Mouse (Mus musculus): ENCODE results near the gene Cadm4. TPM values are rescaled to one million over a fixed set of nuclear protein-coding genes. Genes with fewer than 3 reads are reported as not detected.

Cadm4 gene
- polyA plus RNA-seq, 1 experiment from 2014 or later: 28.3 TPM

DNA sequence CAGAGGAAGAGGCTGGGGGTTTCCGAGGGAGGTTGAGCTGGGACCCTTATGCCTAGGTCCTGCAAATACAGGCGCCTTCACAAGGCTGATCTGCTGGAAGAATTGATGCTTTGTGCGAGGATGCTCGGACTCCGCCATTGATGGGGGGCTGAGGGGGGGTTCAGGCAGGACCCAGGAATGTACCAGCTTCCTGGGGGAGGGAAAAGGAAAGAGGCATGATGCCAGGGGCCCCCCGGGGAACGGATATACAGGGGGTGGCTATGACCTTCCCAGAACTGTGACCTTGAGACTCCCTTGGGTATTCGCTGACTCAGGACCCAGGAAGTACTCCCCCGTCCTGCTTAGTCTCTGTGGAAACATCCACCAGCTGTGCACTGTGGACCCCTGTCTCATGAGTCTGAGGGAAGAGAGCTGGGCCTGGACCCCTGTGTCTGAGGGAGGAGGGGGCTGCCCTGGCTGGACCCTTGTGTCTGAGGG is 4.9 kb downstream of the Cadm4 start:
- peaks cover 49% of the 10 kb centered on the region for H3K4me1 ChIP-seq (replicated peaks; ENCODE audit: control insufficient read depth, insufficient read depth, low read length)
- DNase-seq (ENCODE audit: low spot score) (no peak), ATAC-seq (ENCODE audit: low FRiP score) (peak; percentile 49)
- H3K36me3 ChIP-seq (replicated peaks; ENCODE audit: control insufficient read depth, insufficient read depth): peaks cover 19% of the 10 kb centered on the region
- H3K27me3 ChIP-seq (ENCODE audit: control insufficient read depth, insufficient read depth, low read length): no peaks in the 10 kb centered on the region
- peak overlapping the region; percentile 52; the same call in 1 of the 2 replicates for H3K9ac ChIP-seq
- H3K4me3 ChIP-seq (replicated peaks; ENCODE audit: low read length): peak overlapping the region; percentile 20
- peak overlapping the region; percentile 76 for H3K4me2 ChIP-seq (replicated peaks)
- no peaks in the 10 kb centered on the region for H3K9me3 ChIP-seq (ENCODE audit: control insufficient read depth, low read length)
- H3K27ac ChIP-seq: peak overlapping the region; percentile 77
- 37% methylated on average over 9 of the region's 9 CpGs for WGBS

DNA sequence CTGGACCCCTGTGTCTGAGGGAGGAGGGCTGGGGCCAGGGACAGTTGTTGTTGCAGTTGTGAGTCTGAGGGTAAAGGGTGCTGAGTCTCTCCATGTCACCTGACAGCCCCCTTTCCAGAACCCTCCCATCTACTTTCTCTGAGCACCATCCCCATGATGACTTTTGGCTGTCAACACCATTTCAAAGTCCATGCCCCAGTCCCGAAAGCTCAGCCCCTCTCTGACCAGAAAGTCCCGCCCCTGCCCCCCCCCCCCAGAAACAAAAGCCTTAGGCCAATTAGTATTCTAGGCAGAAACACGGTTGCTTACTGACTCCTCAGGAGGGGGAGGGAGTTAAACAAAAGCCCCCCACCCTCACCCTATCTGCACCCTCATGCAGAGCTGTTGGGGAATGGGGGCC is 5.6 kb downstream of the Cadm4 start:
- DNase-seq (ENCODE audit: low spot score): no peak
- ATAC-seq (ENCODE audit: low FRiP score): peak; percentile 5; the same call in 1 of the 2 replicates

DNA sequence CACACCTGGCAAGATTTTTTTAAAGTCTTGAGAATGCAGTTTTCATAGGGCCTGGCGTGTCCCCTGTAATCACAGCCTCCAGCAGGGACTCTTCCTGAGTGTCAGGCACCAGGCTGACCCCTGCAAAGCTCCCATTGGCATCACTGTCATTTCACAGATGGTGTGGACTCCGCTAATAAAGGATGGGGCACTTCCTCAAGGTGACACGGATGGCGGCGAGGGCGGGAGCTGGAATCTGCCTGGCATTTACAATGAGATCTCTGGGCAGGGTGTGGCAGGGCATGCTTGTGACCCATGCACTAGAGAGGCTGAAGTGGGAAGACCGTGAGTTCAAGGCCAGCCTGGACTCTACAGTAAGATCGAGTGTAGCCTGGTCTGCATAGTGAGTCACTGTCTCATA is 6.5 kb downstream of the Cadm4 start:
- no peaks in the 10 kb centered on the region for H3K9me3 ChIP-seq (ENCODE audit: control insufficient read depth, low read length)
- no peak overlapping the region for H3K4me2 ChIP-seq (replicated peaks)
- 75% methylated on average over 8 of the region's 8 CpGs for WGBS
- no peaks in the 10 kb centered on the region for H3K27me3 ChIP-seq (ENCODE audit: control insufficient read depth, insufficient read depth, low read length)
- H3K4me3 ChIP-seq (replicated peaks; ENCODE audit: low read length): no peak overlapping the region
- DNase-seq (ENCODE audit: low spot score) (no peak), ATAC-seq (ENCODE audit: low FRiP score) (no peak)
- H3K27ac ChIP-seq: no peak overlapping the region
- peaks cover 29% of the 10 kb centered on the region for H3K36me3 ChIP-seq (replicated peaks; ENCODE audit: control insufficient read depth, insufficient read depth)
- no peak overlapping the region for H3K9ac ChIP-seq
- H3K4me1 ChIP-seq (replicated peaks; ENCODE audit: control insufficient read depth, insufficient read depth, low read length): peaks cover 43% of the 10 kb centered on the region

More for the DNA sequence above, 5.6 kb downstream of the Cadm4 start:
- peak overlapping the region; percentile 77 for H3K27ac ChIP-seq
- peaks cover 26% of the 10 kb centered on the region for H3K36me3 ChIP-seq (replicated peaks; ENCODE audit: control insufficient read depth, insufficient read depth)
- H3K4me3 ChIP-seq (replicated peaks; ENCODE audit: low read length): no peak overlapping the region
- no peak overlapping the region for H3K9ac ChIP-seq
- peak overlapping the region; percentile 76 for H3K4me2 ChIP-seq (replicated peaks)
- no peaks in the 10 kb centered on the region for H3K27me3 ChIP-seq (ENCODE audit: control insufficient read depth, insufficient read depth, low read length)
- H3K9me3 ChIP-seq (ENCODE audit: control insufficient read depth, low read length): no peaks in the 10 kb centered on the region
- peaks cover 49% of the 10 kb centered on the region for H3K4me1 ChIP-seq (replicated peaks; ENCODE audit: control insufficient read depth, insufficient read depth, low read length)
- WGBS: 25% methylated on average over 2 of the region's 3 CpGs

DNA sequence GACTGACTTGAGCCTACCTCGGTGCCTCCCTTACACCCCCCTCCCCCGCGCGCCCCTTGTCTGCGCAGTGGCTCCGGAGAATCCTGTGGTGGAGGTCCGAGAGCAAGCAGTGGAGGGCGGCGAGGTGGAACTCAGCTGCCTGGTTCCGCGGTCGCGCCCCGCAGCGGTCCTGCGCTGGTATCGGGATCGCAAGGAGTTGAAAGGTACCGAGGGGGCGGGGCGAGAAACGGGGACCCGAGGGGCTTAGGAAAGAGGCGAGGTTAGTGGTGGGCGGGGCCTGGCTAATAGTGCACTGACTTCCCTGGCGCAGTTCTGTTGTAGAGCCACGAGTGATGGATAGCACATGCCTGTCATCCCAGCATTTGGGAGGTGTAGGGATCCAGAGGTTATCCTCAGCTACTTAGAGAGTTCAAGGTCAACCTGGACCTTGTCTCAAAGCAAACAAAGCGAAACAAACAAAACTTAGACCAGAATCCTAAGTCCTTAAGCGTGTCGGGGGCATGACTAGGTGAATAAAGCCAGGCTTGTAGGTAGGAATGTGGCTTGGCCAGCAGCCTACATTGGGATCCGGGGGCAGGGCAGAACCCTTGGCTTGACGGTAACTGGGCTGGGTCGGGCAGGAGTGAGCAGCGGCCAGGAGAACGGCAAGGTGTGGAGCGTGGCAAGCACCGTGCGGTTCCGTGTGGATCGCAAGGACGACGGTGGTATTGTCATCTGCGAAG is 18.2 kb downstream of the Cadm4 start:
- H3K4me2 ChIP-seq (replicated peaks): no peak overlapping the region
- 20% methylated on average over 43 of the region's 43 CpGs for WGBS
- H3K9ac ChIP-seq: no peak overlapping the region
- peaks cover 48% of the 10 kb centered on the region for H3K36me3 ChIP-seq (replicated peaks; ENCODE audit: control insufficient read depth, insufficient read depth)
- H3K4me3 ChIP-seq (replicated peaks; ENCODE audit: low read length): no peak overlapping the region
- no peaks in the 10 kb centered on the region for H3K9me3 ChIP-seq (ENCODE audit: control insufficient read depth, low read length)
- no peak for ATAC-seq (ENCODE audit: low FRiP score)
- H3K27ac ChIP-seq: no peak overlapping the region
- no peaks in the 10 kb centered on the region for H3K27me3 ChIP-seq (ENCODE audit: control insufficient read depth, insufficient read depth, low read length)
- DNase-seq (ENCODE audit: low spot score): no peak
- peaks cover 3% of the 10 kb centered on the region; the same call in 1 of the 2 replicates for H3K4me1 ChIP-seq (replicated peaks; ENCODE audit: control insufficient read depth, insufficient read depth, low read length)

DNA sequence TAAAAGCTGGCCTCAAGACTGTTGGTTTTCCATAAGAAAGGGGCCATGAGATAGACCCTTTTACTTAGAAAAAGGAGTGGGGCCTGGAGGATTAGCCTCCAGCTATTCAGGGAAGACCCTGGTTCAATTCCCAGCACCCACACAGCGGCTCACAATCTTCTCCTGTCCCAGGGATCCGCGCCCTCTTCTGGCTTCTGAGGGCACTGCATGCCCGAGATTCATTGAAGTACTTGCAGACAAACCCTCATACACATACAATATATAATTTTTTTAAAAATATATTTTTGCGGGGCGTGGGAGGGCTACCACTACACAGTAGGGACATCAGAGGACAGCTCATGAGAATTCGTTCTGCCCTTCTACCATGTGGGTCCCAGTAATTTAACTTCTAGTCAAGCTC is 19.1 kb downstream of the Cadm4 start:
- Histone ChIP-seq H3K27me3 (ENCODE audit: control insufficient read depth, insufficient read depth, low read length) (no peaks in the 10 kb centered on the region), H3K4me1 (replicated peaks; ENCODE audit: control insufficient read depth, insufficient read depth, low read length) (peaks cover 12% of the 10 kb centered on the region), H3K4me2 (replicated peaks) (no peak overlapping the region), H3K27ac (no peak overlapping the region), H3K9ac (no peak overlapping the region), H3K4me3 (replicated peaks; ENCODE audit: low read length) (no peak overlapping the region), H3K36me3 (replicated peaks; ENCODE audit: control insufficient read depth, insufficient read depth) (peaks cover 48% of the 10 kb centered on the region), H3K9me3 (ENCODE audit: control insufficient read depth, low read length) (no peaks in the 10 kb centered on the region)
- no peak for DNase-seq (ENCODE audit: low spot score)
- ATAC-seq (ENCODE audit: low FRiP score): no peak
- 34% methylated on average over 7 of the region's 7 CpGs for WGBS

DNA sequence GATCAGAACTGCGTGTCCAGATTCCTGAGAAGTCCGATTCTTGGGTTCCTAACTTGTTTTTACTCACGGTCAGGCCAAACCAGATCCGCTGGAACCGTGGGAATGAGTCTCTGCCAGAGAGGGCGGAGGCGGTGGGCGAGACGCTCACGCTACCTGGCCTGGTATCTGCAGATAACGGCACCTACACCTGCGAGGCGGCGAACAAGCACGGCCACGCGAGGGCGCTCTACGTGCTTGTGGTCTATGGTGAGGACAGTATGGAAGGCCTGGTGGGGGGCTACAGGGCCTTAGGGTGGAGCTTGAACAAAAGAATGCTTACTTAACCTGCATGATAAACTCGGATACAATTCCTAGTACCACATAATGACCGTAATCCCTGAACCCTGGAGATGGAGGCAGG is 19.7 kb downstream of the Cadm4 start:
- no peak for DNase-seq (ENCODE audit: low spot score)
- Histone ChIP-seq H3K4me2 (replicated peaks) (no peak overlapping the region), H3K9ac (no peak overlapping the region), H3K27ac (no peak overlapping the region), H3K27me3 (ENCODE audit: control insufficient read depth, insufficient read depth, low read length) (no peaks in the 10 kb centered on the region), H3K36me3 (replicated peaks; ENCODE audit: control insufficient read depth, insufficient read depth) (peaks cover 48% of the 10 kb centered on the region), H3K4me1 (replicated peaks; ENCODE audit: control insufficient read depth, insufficient read depth, low read length) (peaks cover 16% of the 10 kb centered on the region), H3K4me3 (replicated peaks; ENCODE audit: low read length) (no peak overlapping the region), H3K9me3 (ENCODE audit: control insufficient read depth, low read length) (no peaks in the 10 kb centered on the region)
- WGBS: 58% methylated on average over 21 of the region's 21 CpGs
- no peak for ATAC-seq (ENCODE audit: low FRiP score)

DNA sequence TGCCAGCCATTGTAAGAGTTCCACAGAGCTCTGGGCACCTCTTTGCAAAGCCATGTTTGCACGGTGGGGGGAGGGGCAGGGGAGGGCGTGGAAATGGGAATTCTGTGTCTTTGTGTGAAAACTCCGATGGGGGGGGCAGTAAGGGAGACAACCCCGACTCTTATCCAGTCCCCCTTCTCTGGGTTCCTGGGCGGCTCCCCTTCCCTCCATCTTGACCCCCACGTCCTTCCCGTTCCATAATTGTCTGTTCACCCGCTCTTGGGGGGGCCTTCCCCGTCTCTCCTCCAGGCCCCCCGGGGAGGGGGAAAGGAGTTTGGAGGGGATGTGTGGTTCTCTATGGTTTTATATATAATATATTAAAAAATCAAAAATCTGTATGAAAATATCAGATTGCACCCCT is 22.2 kb downstream of the Cadm4 start:
- WGBS: 18% methylated on average over 10 of the region's 10 CpGs
- H3K27ac ChIP-seq: no peak overlapping the region
- ATAC-seq (ENCODE audit: low FRiP score): no peak
- H3K4me1 ChIP-seq (replicated peaks; ENCODE audit: control insufficient read depth, insufficient read depth, low read length): peaks cover 22% of the 10 kb centered on the region
- H3K9me3 ChIP-seq (ENCODE audit: control insufficient read depth, low read length): no peaks in the 10 kb centered on the region
- no peak overlapping the region for H3K9ac ChIP-seq
- no peaks in the 10 kb centered on the region for H3K27me3 ChIP-seq (ENCODE audit: control insufficient read depth, insufficient read depth, low read length)
- no peak overlapping the region for H3K4me3 ChIP-seq (replicated peaks; ENCODE audit: low read length)
- peaks cover 46% of the 10 kb centered on the region for H3K36me3 ChIP-seq (replicated peaks; ENCODE audit: control insufficient read depth, insufficient read depth)
- DNase-seq (ENCODE audit: low spot score): no peak
- no peak overlapping the region for H3K4me2 ChIP-seq (replicated peaks)

DNA sequence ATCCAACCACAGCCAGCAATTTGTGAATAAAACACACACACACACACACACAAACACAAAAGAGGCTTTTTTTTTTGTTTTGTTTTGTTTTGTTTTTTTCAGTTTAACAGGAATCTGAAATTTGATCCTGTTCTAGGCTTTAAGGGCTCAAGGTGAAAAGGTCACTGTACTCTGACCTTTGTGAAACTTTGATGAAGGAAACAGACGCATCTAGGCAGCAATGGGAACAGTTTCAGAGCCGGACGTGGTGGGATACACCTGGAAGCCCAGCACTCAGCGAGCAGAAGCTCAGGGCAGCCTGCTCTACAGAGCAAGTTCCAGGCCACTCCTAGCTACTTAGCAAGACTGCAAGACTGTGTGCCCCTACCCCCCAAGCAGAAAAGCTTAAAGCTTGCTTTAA is 23.0 kb downstream of the Cadm4 start:
- H3K4me2 ChIP-seq (replicated peaks): peak overlapping the region; percentile 81; the same call in 1 of the 2 replicates
- DNase-seq (ENCODE audit: low spot score) (no peak), ATAC-seq (ENCODE audit: low FRiP score) (no peak)
- peak overlapping the region; percentile 100 for H3K27ac ChIP-seq
- H3K4me1 ChIP-seq (replicated peaks; ENCODE audit: control insufficient read depth, insufficient read depth, low read length): peaks cover 28% of the 10 kb centered on the region
- 27% methylated on average over 4 of the region's 4 CpGs for WGBS
- no peak overlapping the region for H3K9ac ChIP-seq
- H3K9me3 ChIP-seq (ENCODE audit: control insufficient read depth, low read length): no peaks in the 10 kb centered on the region
- H3K27me3 ChIP-seq (ENCODE audit: control insufficient read depth, insufficient read depth, low read length): no peaks in the 10 kb centered on the region
- H3K4me3 ChIP-seq (replicated peaks; ENCODE audit: low read length): no peak overlapping the region
- H3K36me3 ChIP-seq (replicated peaks; ENCODE audit: control insufficient read depth, insufficient read depth): peaks cover 38% of the 10 kb centered on the region

DNA sequence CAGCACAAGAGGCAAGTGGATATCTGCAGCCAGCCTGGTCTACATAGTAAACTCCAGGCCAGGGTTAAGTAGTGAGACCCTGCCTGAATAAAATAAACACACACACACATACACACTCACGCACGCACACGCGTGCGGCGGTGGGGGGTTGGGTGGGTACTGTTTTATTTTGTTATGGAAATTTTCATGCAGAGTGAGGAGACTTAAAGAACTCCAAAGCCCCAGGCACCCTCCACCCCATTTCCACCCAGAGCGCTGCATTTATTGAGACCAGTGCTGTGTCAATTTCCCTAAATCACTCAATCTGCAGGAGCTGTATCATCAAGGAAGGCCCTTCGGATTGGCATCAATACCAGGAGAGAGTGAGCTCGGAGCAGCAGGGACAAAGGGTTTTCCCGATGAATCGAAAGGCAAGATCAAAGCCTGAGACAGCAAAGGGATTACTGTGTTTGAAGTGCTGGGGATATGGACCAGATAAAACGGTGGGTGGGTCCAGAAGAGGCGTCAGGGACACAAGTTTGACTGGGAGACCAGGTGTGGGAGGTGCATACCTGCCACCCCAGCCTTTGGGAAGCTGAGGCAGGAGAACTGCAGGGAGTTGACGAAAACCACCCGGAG is 23.7 kb downstream of the Cadm4 start:
- Histone ChIP-seq H3K9me3 (ENCODE audit: control insufficient read depth, low read length) (no peaks in the 10 kb centered on the region), H3K27me3 (ENCODE audit: control insufficient read depth, insufficient read depth, low read length) (no peaks in the 10 kb centered on the region), H3K36me3 (replicated peaks; ENCODE audit: control insufficient read depth, insufficient read depth) (peaks cover 34% of the 10 kb centered on the region), H3K4me1 (replicated peaks; ENCODE audit: control insufficient read depth, insufficient read depth, low read length) (peaks cover 27% of the 10 kb centered on the region), H3K27ac (peak overlapping the region; percentile 100), H3K4me2 (replicated peaks) (peak overlapping the region; percentile 81), H3K9ac (peak overlapping the region; percentile 91), H3K4me3 (replicated peaks; ENCODE audit: low read length) (peak overlapping the region; percentile 69; the same call in 1 of the 2 replicates)
- DNase-seq (ENCODE audit: low spot score): no peak
- WGBS: 11% methylated on average over 15 of the region's 15 CpGs
- ATAC-seq (ENCODE audit: low FRiP score): no peak

Data from hindbrain, embryonic 14.5 days (tissue).